Mouse (Mus musculus) CH12.LX (cell line): ENCODE results near the gene App. TPM values are rescaled to one million over a fixed set of nuclear protein-coding genes. Genes with fewer than 3 reads are reported as not detected.

ENCODE experiments used
- DNase-seq: peaks from one replicate; pipeline ENCODE4 v3.0.0-alpha.2; 2013; ENCODE audit errors: extremely low read depth
- H3K27ac ChIP-seq: 2 replicates; pipeline ENCODE4 v1.5.1; 2012; ENCODE audit warnings: low read depth, mild to moderate bottlenecking, control low read depth, moderate library complexity; ENCODE audit not compliant: insufficient read depth
- H3K27me3 ChIP-seq: replicated peaks from 2 replicates; pipeline ENCODE3; 2012; ENCODE audit warnings: inconsistent platforms
- H3K36me3 ChIP-seq, 2 experiments: replicated peaks in 1 of 2; 2 replicates each; pipeline versions ENCODE3 to v1.6.1; 2012; ENCODE audit warnings: inconsistent platforms in 1 of 2, low read length in 1 of 2, mild to moderate bottlenecking in 1 of 2, mixed read lengths in 1 of 2, moderate library complexity in 1 of 2; ENCODE audit not compliant: control insufficient read depth in 1 of 2, insufficient read depth in 1 of 2
- H3K4me1 ChIP-seq, 2 experiments: 2 replicates each; pipeline ENCODE4 v1.6.1; 2012; ENCODE audit warnings: inconsistent platforms in 1 of 2, moderate library complexity in 1 of 2; ENCODE audit not compliant: insufficient read depth in 2 of 2, control insufficient read depth in 1 of 2
- H3K4me2 ChIP-seq: 2 replicates; pipeline ENCODE4 v1.6.1; 2012; ENCODE audit warnings: low read depth, mild to moderate bottlenecking, control low read depth; ENCODE audit not compliant: poor library complexity, insufficient read depth, severe bottlenecking
- H3K4me3 ChIP-seq, 3 experiments: fragments of 150-350 bp in 1 of 3; sonication (generic) in 1 of 3; replicated peaks in 1 of 3; 2 replicates each; pipeline versions ENCODE3 to v1.5.1; 2011 to 2012; ENCODE audit warnings: low read depth in 2 of 3, low read length in 2 of 3, mild to moderate bottlenecking in 2 of 3, moderate library complexity in 2 of 3, control low read depth in 1 of 3, improper control_type of control experiment in 1 of 3, inconsistent platforms in 1 of 3, mixed read lengths in 1 of 3; ENCODE audit not compliant: poor library complexity in 1 of 3
- H3K79me2 ChIP-seq: replicated peaks from 2 replicates; pipeline ENCODE4 v1.6.1; 2012; ENCODE audit warnings: mild to moderate bottlenecking, moderate library complexity; ENCODE audit not compliant: control insufficient read depth, poor library complexity, insufficient read depth, severe bottlenecking; ENCODE audit errors: extremely low read depth
- H3K9ac ChIP-seq: 2 replicates; pipeline ENCODE4 v1.6.1; 2012; ENCODE audit warnings: low read depth, mild to moderate bottlenecking, control low read depth, moderate library complexity; ENCODE audit not compliant: insufficient read depth
- H3K9me3 ChIP-seq: replicated peaks from 2 replicates; pipeline ENCODE3; 2012; ENCODE audit warnings: low read length, inconsistent platforms, mixed read lengths
- E2F4 ChIP-seq: IDR thresholded peaks from 2 replicates; pipeline ENCODE4 v1.6.1; 2011; ENCODE audit warnings: low read depth, low read length, improper control_type of control experiment; ENCODE audit not compliant: insufficient replicate concordance
- ELF1 ChIP-seq: IDR thresholded peaks from 2 replicates; pipeline ENCODE4 v1.6.1; 2014; ENCODE audit warnings: low read depth, mild to moderate bottlenecking, inconsistent platforms, low read length, improper control_type of control experiment
- EP300 ChIP-seq: IDR thresholded peaks from 2 replicates; pipeline ENCODE4 v1.6.1; 2011; ENCODE audit warnings: low read length, improper control_type of control experiment
- ETS1 ChIP-seq: conservative IDR thresholded peaks from 2 replicates; pipeline ENCODE4 v1.6.1; 2012; ENCODE audit warnings: low read depth, mild to moderate bottlenecking, inconsistent platforms, low read length, improper control_type of control experiment, moderate library complexity
- IRF4 ChIP-seq: IDR thresholded peaks from 2 replicates; pipeline ENCODE4 v1.6.1; 2014; ENCODE audit warnings: low read depth, mild to moderate bottlenecking, inconsistent platforms, low read length, improper control_type of control experiment
- JUN ChIP-seq: IDR thresholded peaks from 2 replicates; pipeline ENCODE4 v1.6.1; 2011; ENCODE audit warnings: low read depth, mild to moderate bottlenecking, low read length, improper control_type of control experiment, moderate library complexity; ENCODE audit not compliant: insufficient read depth
- MAX ChIP-seq: IDR thresholded peaks from 2 replicates; pipeline ENCODE4 v1.6.1; 2011; ENCODE audit warnings: low read length, improper control_type of control experiment
- MEF2A ChIP-seq: IDR thresholded peaks from 2 replicates; pipeline ENCODE4 v1.6.1; 2014; ENCODE audit warnings: low read depth, mild to moderate bottlenecking, inconsistent platforms, low read length, improper control_type of control experiment, borderline replicate concordance
- NELFE ChIP-seq: IDR thresholded peaks from 2 replicates; pipeline ENCODE4 v1.6.1; 2011; ENCODE audit warnings: low read depth, low read length, improper control_type of control experiment
- POLR2A ChIP-seq: IDR thresholded peaks from 2 replicates; pipeline ENCODE4 v1.6.1; 2011; ENCODE audit warnings: low read depth, mild to moderate bottlenecking, improper control_type of control experiment, low read length
- TCF12 ChIP-seq: IDR thresholded peaks from 2 replicates; pipeline ENCODE4 v1.6.1; 2014; ENCODE audit warnings: low read depth, mild to moderate bottlenecking, inconsistent platforms, low read length, improper control_type of control experiment
- USF2 ChIP-seq: conservative IDR thresholded peaks from 2 replicates; pipeline ENCODE4 v1.6.1; 2011; ENCODE audit warnings: low read depth, low read length, improper control_type of control experiment
- ZC3H11A ChIP-seq: IDR thresholded peaks from 2 replicates; pipeline ENCODE4 v1.6.1; 2012; ENCODE audit warnings: low read depth, mild to moderate bottlenecking, inconsistent platforms, low read length, improper control_type of control experiment
- ZKSCAN1 ChIP-seq: IDR thresholded peaks from 2 replicates; pipeline ENCODE4 v1.6.1; 2012; ENCODE audit warnings: low read depth, inconsistent platforms, low read length, improper control_type of control experiment, borderline replicate concordance
- dilution Hi-C: fragments of 300-500 bp; cut with MboI; formaldehyde crosslinking; loops from 2 replicates; pipeline ENCODE4 v1.14.3; 2020; ENCODE audit warnings: low sequenced_read_pairs; ENCODE audit not compliant: extremely low pct_unique_long_range_greater_than_20kb, extremely low pct_ligation_motif_present
- in situ Hi-C: fragments of 300-500 bp; cut with MboI; formaldehyde crosslinking; loops from 3 replicates; pipeline ENCODE4 v1.14.3; 2019; ENCODE audit warnings: low sequenced_read_pairs, low pct_ligation_motif_present, low pct_unique_long_range_greater_than_20kb, mixed read lengths
- polyA plus RNA-seq: library from polyadenylated mRNA; unstranded; fragments of >175 nt; gene quantifications from 2 replicates; pipeline ENCODE4 v1.2.1, GENCODE M21; 2012; ENCODE audit warnings: low read depth; ENCODE audit not compliant: insufficient read length
- total RNA-seq, 2 experiments: library from RNA; depleted of rRNA; stranded (reverse); fragments of 300-350 nt in 1 of 2; fragments of >200 nt in 1 of 2; gene quantifications; 2 replicates each; pipeline ENCODE4 v1.2.3; 2012 to 2014

App gene
- total and polyA plus RNA-seq, 3 experiments: 31.1 to 99.2 (median 84.1) TPM

- no peaks in the 10 kb centered on the region for H3K27me3 ChIP-seq
- no peak for TF ChIP-seq USF2
- TF ChIP-seq POLR2A: no peak
- no peak for TF ChIP-seq ETS1
- TF ChIP-seq MEF2A: no peak
- TF ChIP-seq MAX: no peak
- no peak for TF ChIP-seq IRF4
- TF ChIP-seq NELFE: no peak
- TF ChIP-seq ZKSCAN1: no peak
- dilution Hi-C loops: no loop called here
- H3K4me3 ChIP-seq: no peak overlapping the region
- peaks cover 12 to 58% of the 10 kb centered on the region in 2 experiments for H3K36me3 ChIP-seq
- peaks cover 3 to 22% of the 10 kb centered on the region in 2 experiments for H3K4me1 ChIP-seq
- no peak overlapping the region for H3K4me2 ChIP-seq
- H3K9me3 ChIP-seq: no peaks in the 10 kb centered on the region
- in situ Hi-C loops: no loop called here
- DNase-seq: no peak
- H3K79me2 ChIP-seq: no peaks in the 10 kb centered on the region
- H3K9ac ChIP-seq: no peak overlapping the region
- H3K27ac ChIP-seq: no peak overlapping the region
These were observed 182.6 kb downstream of the App start for GRCm38 (mm10) chr16:84991011-84991410.

- in situ Hi-C loops: no loop called here
- dilution Hi-C loops: no loop called here
- H3K4me2 ChIP-seq: no peak overlapping the region
- H3K79me2 ChIP-seq: no peaks in the 10 kb centered on the region
- H3K36me3 ChIP-seq: peaks cover 12 to 53% of the 10 kb centered on the region in 2 experiments
- no peaks in the 10 kb centered on the region for H3K27me3 ChIP-seq
- H3K27ac ChIP-seq: no peak overlapping the region
- TF ChIP-seq ZC3H11A: no peak
- TF ChIP-seq ELF1: no peak
- no peak for TF ChIP-seq JUN
- TF ChIP-seq IRF4: no peak
- no peak for TF ChIP-seq TCF12
- no peak overlapping the region for H3K9ac ChIP-seq
- peaks cover 10 to 33% of the 10 kb centered on the region in 2 experiments for H3K4me1 ChIP-seq
- no peaks in the 10 kb centered on the region for H3K9me3 ChIP-seq
- no peak for DNase-seq
- H3K4me3 ChIP-seq: no peak overlapping the region
These were observed 183.6 kb downstream of the App start for GRCm38 (mm10) chr16:84989938-84990337.

GRCm38 (mm10) chr16:84989476-84989875 lies 184.1 kb downstream of the App start:
- Histone ChIP-seq H3K4me2 (no peak overlapping the region), H3K4me1 (peaks cover 10 to 33% of the 10 kb centered on the region in 2 experiments), H3K9me3 (no peaks in the 10 kb centered on the region), H3K36me3 (peaks cover 12 to 54% of the 10 kb centered on the region in 2 experiments), H3K79me2 (no peaks in the 10 kb centered on the region), H3K9ac (no peak overlapping the region), H3K27me3 (no peaks in the 10 kb centered on the region), H3K27ac (no peak overlapping the region)
- in situ Hi-C loops (no loop called here), dilution Hi-C loops (no loop called here)
- no peak for TF ChIP-seq EP300
- TF ChIP-seq NELFE: no peak
- no peak for TF ChIP-seq ZKSCAN1
- no peak for TF ChIP-seq USF2
- no peak for TF ChIP-seq E2F4
- TF ChIP-seq, all 38 proteins: peak for 0
- H3K4me3 ChIP-seq: no peak overlapping the region
- DNase-seq: no peak
